Mouse (Mus musculus) thymus, postnatal 10 days (tissue): ENCODE measurements around the gene Gm20498.
"Not testable (repeated sequence)": the region's sequence is repeated elsewhere in the genome, so short reads cannot be mapped to it uniquely, and the experiment has no call there.

ENCODE experiments used
- DNase-seq, 2 experiments: peaks; one replicate each; pipeline ENCODE4 v3.0.0; 2021; ENCODE audit warnings: low spot score in 2 of 2

Gene Gm20498

DNA sequence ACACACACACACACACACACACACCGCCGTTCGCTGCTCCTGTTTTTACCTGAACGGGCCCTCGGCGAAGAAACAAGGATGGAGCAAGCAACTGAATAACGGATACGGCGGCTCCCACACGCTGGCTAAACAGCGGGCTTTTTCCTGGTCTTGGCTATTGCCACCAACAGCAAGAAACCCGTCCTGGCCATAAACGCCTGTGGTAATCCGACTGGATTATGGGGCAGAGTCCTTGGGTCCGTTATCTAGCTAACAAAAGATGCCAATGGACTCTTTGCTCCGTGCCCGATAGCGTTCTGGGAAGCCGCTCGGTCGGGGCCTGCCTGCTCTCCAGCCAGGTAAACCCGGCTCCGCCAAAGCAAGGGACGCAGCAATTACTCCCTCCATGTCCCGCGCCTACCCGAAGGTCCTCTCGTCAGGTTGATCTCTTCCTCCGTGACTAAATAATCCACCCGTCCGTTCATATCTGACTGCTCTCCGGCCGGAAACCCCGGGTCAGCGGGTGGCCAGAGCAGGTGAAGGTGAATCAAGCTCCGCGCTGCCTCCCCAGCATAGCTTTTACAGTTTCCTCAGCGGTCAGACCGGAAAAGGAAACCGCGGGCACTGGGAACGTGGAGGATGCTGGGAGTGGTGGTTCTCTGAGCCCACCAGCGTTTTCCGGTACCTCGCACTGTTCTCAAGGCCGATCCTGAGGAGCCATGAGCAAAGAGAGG, at the start of gene Gm20498, which contains the start of gene Synj2bp:
Gene Gm20498 (minus strand): TSS at position 590 of the 713 bp plus-strand sequence.
Gene Synj2bp (minus strand): TSS at position 596 of the 713 bp plus-strand sequence.
- DNase-seq, result peak; percentile 78 to 80

DNA sequence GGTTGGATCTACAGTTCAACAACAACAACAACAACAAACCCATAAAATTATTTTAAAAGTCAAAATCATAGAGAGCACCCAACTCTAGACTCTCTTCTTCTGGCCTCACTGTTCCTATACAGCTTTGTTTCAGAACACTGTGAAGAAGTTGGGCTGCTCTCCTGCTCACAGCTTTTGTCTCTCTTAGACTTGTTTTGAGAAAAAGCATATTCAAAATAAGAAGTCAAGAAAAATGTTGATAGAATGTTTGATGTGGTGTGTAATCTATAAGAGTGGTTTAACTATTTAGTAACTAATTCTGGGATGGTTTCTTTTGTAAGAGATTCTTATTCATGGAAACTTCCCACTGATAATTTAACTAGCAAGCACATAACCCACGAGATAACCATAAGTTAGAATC, 35.7 kb upstream of the Gm20498 start, which contains the start of gene Adam21:
Gene Adam21 (minus strand): TSS at position 101 of the 400 bp plus-strand sequence.
- no peak for DNase-seq

DNA sequence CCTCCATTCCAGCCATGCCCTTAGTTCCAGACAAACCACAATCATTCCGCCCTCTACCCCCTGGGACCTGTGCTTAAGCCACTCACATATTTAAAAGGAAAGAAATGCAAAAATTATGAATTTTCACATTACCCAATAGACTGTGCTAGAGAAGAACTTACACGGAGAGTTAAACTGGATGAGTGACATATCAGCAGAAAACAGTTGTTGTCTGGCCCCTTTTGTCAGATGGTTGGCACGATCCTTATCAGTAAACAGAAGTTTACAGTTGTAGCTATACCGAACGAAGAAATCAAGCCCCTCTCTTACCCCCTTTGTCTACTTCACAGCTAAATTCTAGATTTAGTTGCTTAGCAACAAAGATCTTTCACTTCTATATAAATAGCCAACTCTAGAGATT, 35.2 kb upstream of the Gm20498 start:
- DNase-seq, result no peak

DNA sequence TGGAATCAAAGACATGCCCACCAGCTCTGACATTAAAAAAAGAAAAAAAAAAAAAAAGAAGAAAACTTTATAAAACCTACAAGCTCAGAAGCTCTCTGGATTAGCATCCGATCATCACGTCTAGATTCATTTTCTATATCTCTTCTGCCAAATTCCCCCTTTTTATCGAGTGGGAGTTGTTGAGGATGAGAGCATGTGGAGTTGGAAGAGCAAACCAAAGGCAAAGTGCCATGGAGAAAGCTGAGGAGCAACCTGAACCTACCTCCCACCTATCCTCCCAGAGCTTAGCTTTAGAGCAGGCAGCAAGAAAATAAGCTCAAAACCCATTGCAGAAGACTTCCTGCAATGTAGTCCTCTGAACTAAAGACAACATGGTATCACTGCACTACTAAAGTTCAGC, 31.5 kb upstream of the Gm20498 start:
- no peak for DNase-seq

- DNase-seq, result no peak
These were observed 16.6 kb upstream of the Gm20498 start for GRCm38 (mm10) chr12:81549286-81549685.

- DNase-seq, result no peak
These were observed 14.5 kb upstream of the Gm20498 start for GRCm38 (mm10) chr12:81547163-81547562.

DNA sequence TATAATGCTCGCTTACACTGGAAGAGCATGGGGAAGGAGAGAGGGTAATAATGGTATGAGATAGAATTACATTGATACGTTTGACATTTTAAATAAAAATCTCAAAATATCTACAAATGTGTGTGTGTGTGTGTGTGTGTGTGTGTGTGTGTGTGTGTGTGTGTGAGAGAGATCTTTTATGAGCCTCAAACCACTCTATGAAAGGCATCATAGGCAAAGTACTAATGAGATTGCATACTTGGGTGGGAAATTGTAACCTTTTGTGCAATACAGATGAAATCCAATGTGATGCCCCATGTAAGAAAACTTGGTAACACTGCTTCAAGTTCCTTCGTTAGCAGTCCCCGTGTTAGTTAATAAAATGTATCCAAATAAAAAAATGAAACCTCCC, 319 bp upstream of the Gm20498 start:
- DNase-seq, result no peak

DNA sequence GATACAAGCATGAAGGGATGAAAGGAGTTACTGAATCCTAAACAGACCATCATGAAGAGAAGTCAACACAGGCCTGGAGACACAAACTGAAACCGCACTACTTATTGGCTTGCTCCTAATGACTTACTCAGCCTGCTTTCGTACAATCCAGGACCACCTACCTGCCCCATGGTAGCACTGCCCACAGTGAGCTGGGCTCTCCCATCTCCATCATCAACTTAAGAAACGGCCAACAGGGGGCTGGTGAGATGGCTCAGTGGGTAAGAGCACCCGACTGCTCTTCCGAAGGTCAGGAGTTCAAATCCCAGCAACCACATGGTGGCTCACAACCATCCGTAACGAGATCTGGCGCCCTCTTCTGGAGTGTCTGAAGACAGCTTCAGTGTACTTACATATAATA, 2.1 kb downstream of the Gm20498 start:
- DNase-seq, result not testable (repeated sequence)

- DNase-seq, result not testable (repeated sequence)
These were observed 35.8 kb downstream of the Gm20498 start for GRCm38 (mm10) chr12:81496906-81497305.

- DNase-seq, result no peak
These were observed 42.2 kb downstream of the Gm20498 start for GRCm38 (mm10) chr12:81490491-81490890.

- DNase-seq, result no peak
These were observed 47.4 kb downstream of the Gm20498 start for GRCm38 (mm10) chr12:81485311-81485710.

GRCm38 (mm10) chr12:81484727-81485191, 47.9 kb downstream of the Gm20498 start, which contains the start of gene Cox16:
Gene Cox16 (minus strand): TSS chr12:81485127.
- peak; percentile 80 to 84 for DNase-seq

GRCm38 (mm10) chr12:81484212-81484611, 48.5 kb downstream of the Gm20498 start:
- DNase-seq, result no peak

GRCm38 (mm10) chr12:81483656-81484055, 49.0 kb downstream of the Gm20498 start:
- no peak for DNase-seq

- not testable (repeated sequence) for DNase-seq
These were observed 73.7 kb downstream of the Gm20498 start for GRCm38 (mm10) chr12:81459051-81459450.

- not testable (repeated sequence) for DNase-seq
These were observed 93.7 kb downstream of the Gm20498 start for GRCm38 (mm10) chr12:81438985-81439384.

DNA sequence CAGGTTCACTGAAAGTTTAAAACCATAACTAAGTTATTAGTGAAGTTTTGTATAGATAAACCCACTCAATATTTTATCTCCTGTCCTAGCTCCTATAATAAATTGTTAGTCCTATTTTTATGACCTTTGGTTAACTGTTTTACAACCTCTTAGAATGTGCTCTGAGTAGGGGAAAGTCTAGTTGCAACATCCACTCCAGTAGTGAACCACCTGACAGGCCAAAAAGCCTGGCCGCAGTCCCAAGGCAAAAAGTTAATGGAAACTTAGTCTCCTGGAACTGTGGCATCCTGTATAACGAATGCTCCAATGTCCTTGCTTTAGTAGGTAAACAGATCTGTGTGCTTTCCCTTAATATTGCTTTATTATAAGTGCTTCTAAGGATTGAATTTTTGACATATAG, 97.9 kb downstream of the Gm20498 start:
- not testable (repeated sequence) for DNase-seq

- DNase-seq, result no peak
These were observed 110.9 kb downstream of the Gm20498 start, which contains the start of gene Adam4 for GRCm38 (mm10) chr12:81421846-81422245. Gene Adam4 (minus strand): TSS chr12:81421946.

DNA sequence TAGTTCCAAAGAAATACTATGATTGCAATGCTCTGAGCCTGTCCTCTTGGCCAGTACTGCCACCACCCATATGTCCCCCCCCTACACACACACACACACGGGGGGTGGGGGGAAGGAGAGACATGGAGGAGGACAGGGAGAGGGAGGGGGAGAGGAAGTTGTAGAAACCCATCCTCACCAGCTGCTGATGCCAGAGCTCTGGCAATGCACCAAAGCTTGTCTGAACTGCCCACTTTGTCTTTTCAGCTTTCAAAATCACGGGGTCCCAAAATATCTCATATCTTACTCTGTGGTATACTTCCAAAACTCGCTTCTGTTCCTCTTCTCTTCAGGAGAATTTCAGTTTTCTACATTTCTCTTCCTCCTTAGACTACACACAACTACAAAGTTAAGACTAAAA, 119.5 kb downstream of the Gm20498 start:
- DNase-seq, result no peak

GRCm38 (mm10) chr12:81408966-81409365, 123.7 kb downstream of the Gm20498 start:
- no peak for DNase-seq

DNA sequence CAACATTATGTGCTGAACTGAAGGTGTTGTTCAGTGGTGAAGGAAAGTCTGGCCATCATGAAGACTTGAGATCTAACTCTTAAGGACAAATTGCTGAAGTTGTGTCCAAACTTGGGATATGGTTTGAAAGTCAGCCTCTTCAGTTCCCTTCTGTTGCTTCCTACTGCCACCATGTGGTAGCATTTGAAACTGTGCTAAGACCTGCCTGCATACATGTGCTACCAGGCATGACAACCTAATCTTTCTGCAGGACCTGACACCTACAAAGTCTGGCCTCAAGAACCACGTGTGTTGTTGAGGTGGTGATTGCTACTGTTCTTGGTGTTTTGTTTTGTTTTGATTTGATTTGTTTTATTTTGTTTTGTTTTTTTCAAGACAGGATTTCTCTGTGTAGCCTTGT, 130.5 kb downstream of the Gm20498 start:
- peak in 1 of 2 experiments; percentile 52 for DNase-seq

- DNase-seq, result not testable (repeated sequence)
These were observed 153.3 kb downstream of the Gm20498 start, which contains the start of gene Gm4787 for GRCm38 (mm10) chr12:81379364-81379763. Gene Gm4787 (minus strand): TSS chr12:81379464.

DNA sequence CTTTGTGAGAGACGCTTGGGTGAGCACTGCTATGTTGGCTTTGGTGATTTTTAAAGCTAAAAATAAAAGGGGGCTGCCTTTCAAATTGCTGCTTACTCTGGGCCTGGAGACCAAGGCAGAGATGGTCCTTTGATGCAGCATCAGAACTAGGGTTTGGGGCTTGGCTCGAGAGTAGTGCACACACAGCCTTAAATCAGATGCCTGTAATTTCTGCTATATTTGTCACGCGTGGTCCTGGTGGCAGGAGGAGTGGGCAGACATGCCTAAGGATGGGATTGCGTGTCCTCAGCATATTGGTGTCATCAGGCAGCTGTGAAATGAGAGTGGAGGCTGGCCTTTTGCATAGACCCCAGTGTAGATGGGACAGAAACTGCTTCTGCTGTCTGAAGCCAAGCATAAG, 198.9 kb downstream of the Gm20498 start:
- DNase-seq, result no peak
